Mouse (Mus musculus) heart, embryonic 12.5 days (tissue): ENCODE data around the gene Pigm. TPM values are rescaled to one million over a fixed set of nuclear protein-coding genes. Genes with fewer than 3 reads are reported as not detected.

Experiments used
- ATAC-seq: fragments of 200-750 bp; cut with Nextera tagmentation; 2 replicates; pipeline ENCODE4 v1.8.0; 2017; ENCODE audit warnings: moderate TSS enrichment, moderate library complexity; ENCODE audit not compliant: insufficient number of reproducible peaks, low FRiP score
- H3K27ac ChIP-seq: fragments of 300-500 bp; sonication (generic); 2 replicates; pipeline ENCODE4 v1.5.1; 2016; ENCODE audit warnings: mild to moderate bottlenecking, moderate library complexity; ENCODE audit not compliant: poor library complexity, severe bottlenecking
- H3K27me3 ChIP-seq: fragments of 300-500 bp; sonication (generic); replicated peaks from 2 replicates; pipeline ENCODE4 v1.6.1; 2016; ENCODE audit warnings: mild to moderate bottlenecking, moderate library complexity
- H3K36me3 ChIP-seq: fragments of 300-500 bp; sonication (generic); 2 replicates; pipeline ENCODE4 v1.6.1; 2016; ENCODE audit warnings: mild to moderate bottlenecking, moderate library complexity
- H3K4me1 ChIP-seq: fragments of 300-500 bp; sonication (generic); replicated peaks from 2 replicates; pipeline ENCODE4 v1.6.1; 2016; ENCODE audit warnings: mild to moderate bottlenecking
- H3K4me2 ChIP-seq: fragments of 300-500 bp; sonication (generic); 2 replicates; pipeline ENCODE4 v1.6.1; 2016; ENCODE audit warnings: mild to moderate bottlenecking, moderate library complexity
- H3K4me3 ChIP-seq: fragments of 300-500 bp; sonication (generic); 2 replicates; pipeline ENCODE4 v1.5.1; 2016; ENCODE audit warnings: mild to moderate bottlenecking
- H3K9ac ChIP-seq: fragments of 300-500 bp; sonication (generic); 2 replicates; pipeline ENCODE4 v1.6.1; 2016; ENCODE audit warnings: mild to moderate bottlenecking, moderate library complexity
- H3K9me3 ChIP-seq: fragments of 300-500 bp; sonication (generic); replicated peaks from 2 replicates; pipeline ENCODE4 v1.6.1; 2016; ENCODE audit warnings: mild to moderate bottlenecking, moderate library complexity
- WGBS: fragments of 180-500 bp; shearing (Covaris S2); methylation state at CpG from one replicate; pipeline ENCODE4 v1.1.7; 2016; 5-methylcytosine and 5-hydroxymethylcytosine counted together
- polyA plus RNA-seq: library from polyadenylated mRNA; unstranded; fragments of >200 nt; fragmentation: Nextera tagmentation; extraction: Ambion mirVana; gene quantifications from 2 replicates; pipeline ENCODE4 v1.2.1, GENCODE M21; 2016

The Pigm gene
- polyA plus RNA-seq, 1 experiment from 2014 or later, result 8.5 TPM

DNA sequence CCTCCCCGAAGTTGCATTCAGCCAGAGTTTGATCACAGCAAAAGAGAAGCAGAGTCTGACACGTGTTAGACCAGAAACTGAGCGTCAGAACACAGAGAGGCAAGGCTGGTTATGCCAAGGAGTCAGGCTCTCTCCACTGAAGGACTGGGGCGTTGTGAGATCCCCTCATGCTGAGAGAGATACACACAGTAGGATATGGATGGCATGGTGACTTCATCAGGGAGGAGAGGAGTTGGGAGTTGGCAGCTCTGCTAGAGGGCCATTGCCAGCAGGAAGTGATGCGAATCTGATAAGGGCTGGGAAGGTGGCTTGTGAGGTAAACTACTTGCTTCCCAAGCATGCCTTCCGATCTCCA is 37.9 kb downstream of the Pigm start:
- no peaks in the 10 kb centered on the region for H3K36me3 ChIP-seq
- no peak overlapping the region for H3K9ac ChIP-seq
- no peaks in the 10 kb centered on the region for H3K9me3 ChIP-seq
- no peak overlapping the region for H3K27ac ChIP-seq
- no peaks in the 10 kb centered on the region for H3K27me3 ChIP-seq
- WGBS, result 74% methylated on average over 6 of the region's 6 CpGs
- H3K4me1 ChIP-seq, result 0 out of 2 replicates have a peak, but pooled peaks cover 3% of the 10 kb centered on the region
- no peak overlapping the region for H3K4me3 ChIP-seq
- no peak for ATAC-seq
- no peak overlapping the region for H3K4me2 ChIP-seq

- 78% methylated on average over 7 of the region's 7 CpGs for WGBS
- no peak overlapping the region for H3K9ac ChIP-seq
- H3K27me3 ChIP-seq, result no peaks in the 10 kb centered on the region
- no peaks in the 10 kb centered on the region for H3K36me3 ChIP-seq
- no peak overlapping the region for H3K4me3 ChIP-seq
- H3K4me2 ChIP-seq, result no peak overlapping the region
- no peak for ATAC-seq
- 0 out of 2 replicates have a peak, but pooled peaks cover 3% of the 10 kb centered on the region for H3K4me1 ChIP-seq
- no peaks in the 10 kb centered on the region for H3K9me3 ChIP-seq
- H3K27ac ChIP-seq, result no peak overlapping the region
Measured at GRCm38 (mm10) chr1:172415061-172415460, 38.7 kb downstream of the Pigm start.

DNA sequence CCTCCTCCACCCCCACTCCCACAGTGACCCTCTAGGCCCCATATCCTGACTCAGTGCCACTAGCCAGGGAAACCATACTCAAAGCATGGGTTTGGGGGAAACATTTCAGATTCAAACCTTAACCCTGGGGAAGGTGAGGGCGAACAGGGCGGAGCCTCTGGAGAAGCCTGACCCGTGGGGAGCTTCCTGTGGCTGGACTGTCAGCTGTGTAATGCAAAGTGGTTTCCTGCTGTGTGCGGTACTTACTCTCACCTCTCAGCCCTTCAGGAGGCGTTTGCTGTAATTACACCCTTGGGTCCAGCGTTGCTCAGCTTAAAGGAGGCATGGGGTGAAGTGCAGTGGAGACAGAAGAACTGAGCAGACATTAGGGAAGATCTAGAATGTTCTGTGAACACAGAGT is 41.8 kb downstream of the Pigm start:
- no peak for ATAC-seq

DNA sequence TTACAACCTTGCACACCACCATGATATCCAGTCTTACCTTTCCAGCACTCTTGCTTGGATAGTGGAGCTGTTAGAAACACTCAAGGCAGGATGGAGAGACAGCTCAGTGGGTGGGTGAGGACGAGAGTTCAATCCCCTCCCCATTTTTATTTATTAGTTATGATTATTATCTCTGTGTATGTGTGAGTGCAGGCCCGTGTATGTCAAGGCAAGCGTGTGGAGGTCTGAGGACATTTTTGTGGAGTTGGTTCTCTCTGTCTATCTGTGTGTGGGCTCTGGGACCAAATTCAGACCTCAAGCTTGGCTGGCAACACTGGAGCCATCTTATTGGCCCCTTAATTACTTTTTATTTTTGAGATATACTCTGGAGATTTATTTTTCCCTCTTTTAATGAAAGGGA is 42.3 kb downstream of the Pigm start:
- no peak overlapping the region for H3K9ac ChIP-seq
- H3K9me3 ChIP-seq, result no peaks in the 10 kb centered on the region
- no peak overlapping the region for H3K4me2 ChIP-seq
- no peak overlapping the region for H3K4me3 ChIP-seq
- H3K36me3 ChIP-seq, result no peaks in the 10 kb centered on the region
- H3K27ac ChIP-seq, result no peak overlapping the region
- no peaks in the 10 kb centered on the region for H3K4me1 ChIP-seq
- 78% methylated on average over 3 of the region's 3 CpGs for WGBS
- H3K27me3 ChIP-seq, result no peaks in the 10 kb centered on the region
- no peak for ATAC-seq

More for the DNA sequence above, 41.8 kb downstream of the Pigm start:
- Histone ChIP-seq H3K9me3 (no peaks in the 10 kb centered on the region), H3K27ac (no peak overlapping the region), H3K9ac (no peak overlapping the region), H3K4me2 (no peak overlapping the region), H3K4me1 (no peaks in the 10 kb centered on the region), H3K4me3 (no peak overlapping the region), H3K36me3 (no peaks in the 10 kb centered on the region), H3K27me3 (no peaks in the 10 kb centered on the region)
- WGBS, result 23% methylated on average over 6 of the region's 6 CpGs

DNA sequence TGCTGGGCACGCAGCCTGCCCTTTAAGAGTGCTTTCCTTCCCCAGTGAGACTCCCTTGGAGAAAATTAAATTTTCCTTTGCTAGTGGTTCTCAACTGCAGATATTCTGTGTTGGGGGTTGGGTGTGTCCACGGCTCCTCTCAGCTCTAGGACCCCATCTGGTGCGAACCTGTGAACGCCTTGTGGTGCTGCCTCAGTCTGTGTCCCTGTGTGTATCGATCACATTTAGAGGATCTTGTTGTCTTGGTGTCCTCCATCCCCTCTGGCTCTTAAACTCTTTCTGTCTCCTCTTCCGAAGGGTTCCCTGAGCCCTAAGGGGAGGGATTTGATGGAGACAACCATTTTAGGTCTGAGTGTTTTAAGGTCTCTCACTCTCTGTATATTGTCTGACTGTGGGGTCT is 43.8 kb downstream of the Pigm start:
- Histone ChIP-seq H3K9ac (no peak overlapping the region), H3K4me3 (no peak overlapping the region), H3K4me1 (no peaks in the 10 kb centered on the region), H3K27me3 (no peaks in the 10 kb centered on the region), H3K36me3 (no peaks in the 10 kb centered on the region), H3K9me3 (no peaks in the 10 kb centered on the region), H3K27ac (no peak overlapping the region), H3K4me2 (no peak overlapping the region)
- WGBS, result 68% methylated on average over 6 of the region's 6 CpGs
- no peak for ATAC-seq

- Histone ChIP-seq H3K9me3 (no peaks in the 10 kb centered on the region), H3K36me3 (no peaks in the 10 kb centered on the region), H3K27me3 (no peaks in the 10 kb centered on the region), H3K4me2 (no peak overlapping the region), H3K9ac (no peak overlapping the region), H3K27ac (no peak overlapping the region), H3K4me1 (no peaks in the 10 kb centered on the region), H3K4me3 (no peak overlapping the region)
- 21% methylated on average over 1 of the region's 1 CpGs for WGBS
- ATAC-seq, result no peak
Measured at GRCm38 (mm10) chr1:172423393-172423792, 47.0 kb downstream of the Pigm start.

GRCm38 (mm10) chr1:172426419-172426818 is 50.1 kb downstream of the Pigm start:
- no peaks in the 10 kb centered on the region for H3K9me3 ChIP-seq
- peaks cover 7% of the 10 kb centered on the region for H3K4me1 ChIP-seq
- no peak overlapping the region for H3K4me3 ChIP-seq
- H3K27ac ChIP-seq, result no peak overlapping the region
- WGBS, result 65% methylated on average over 1 of the region's 1 CpGs
- no peak overlapping the region for H3K9ac ChIP-seq
- no peak overlapping the region for H3K4me2 ChIP-seq
- no peaks in the 10 kb centered on the region for H3K36me3 ChIP-seq
- no peaks in the 10 kb centered on the region for H3K27me3 ChIP-seq
- no peak for ATAC-seq

DNA sequence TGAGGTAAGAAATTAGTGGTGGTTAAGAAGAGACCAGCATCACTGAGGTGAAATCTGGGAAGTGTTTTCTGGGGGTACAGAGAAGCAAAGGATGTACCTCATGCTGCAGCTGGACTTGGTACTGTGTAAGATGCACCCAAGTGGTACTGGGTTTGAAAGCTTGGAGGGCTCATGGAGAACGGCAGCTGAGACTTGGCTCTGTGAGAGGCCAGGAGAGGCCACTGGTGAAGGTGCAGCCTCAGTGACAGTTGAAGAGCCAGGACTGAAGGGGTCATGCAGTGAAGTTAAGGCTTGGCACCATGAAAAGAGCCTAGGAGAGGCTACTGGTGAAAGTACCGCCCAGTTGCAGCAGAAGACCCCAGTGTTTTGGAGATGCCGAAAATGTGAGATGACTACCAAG is 51.5 kb downstream of the Pigm start:
- H3K4me2 ChIP-seq, result no peak overlapping the region
- H3K9me3 ChIP-seq, result no peaks in the 10 kb centered on the region
- no peak for ATAC-seq
- H3K4me1 ChIP-seq, result peaks cover 21% of the 10 kb centered on the region
- no peak overlapping the region for H3K9ac ChIP-seq
- H3K4me3 ChIP-seq, result no peak overlapping the region
- no peaks in the 10 kb centered on the region for H3K27me3 ChIP-seq
- no peak overlapping the region for H3K27ac ChIP-seq
- H3K36me3 ChIP-seq, result no peaks in the 10 kb centered on the region
- WGBS, result 81% methylated on average over 3 of the region's 3 CpGs

GRCm38 (mm10) chr1:172428614-172429013 is 52.3 kb downstream of the Pigm start:
- Histone ChIP-seq H3K4me2 (no peak overlapping the region), H3K4me3 (no peak overlapping the region), H3K27me3 (no peaks in the 10 kb centered on the region), H3K9me3 (no peaks in the 10 kb centered on the region), H3K36me3 (no peaks in the 10 kb centered on the region), H3K4me1 (peaks cover 29% of the 10 kb centered on the region), H3K9ac (no peak overlapping the region), H3K27ac (no peak overlapping the region)
- ATAC-seq, result no peak
- WGBS, result 76% methylated on average over 1 of the region's 1 CpGs

DNA sequence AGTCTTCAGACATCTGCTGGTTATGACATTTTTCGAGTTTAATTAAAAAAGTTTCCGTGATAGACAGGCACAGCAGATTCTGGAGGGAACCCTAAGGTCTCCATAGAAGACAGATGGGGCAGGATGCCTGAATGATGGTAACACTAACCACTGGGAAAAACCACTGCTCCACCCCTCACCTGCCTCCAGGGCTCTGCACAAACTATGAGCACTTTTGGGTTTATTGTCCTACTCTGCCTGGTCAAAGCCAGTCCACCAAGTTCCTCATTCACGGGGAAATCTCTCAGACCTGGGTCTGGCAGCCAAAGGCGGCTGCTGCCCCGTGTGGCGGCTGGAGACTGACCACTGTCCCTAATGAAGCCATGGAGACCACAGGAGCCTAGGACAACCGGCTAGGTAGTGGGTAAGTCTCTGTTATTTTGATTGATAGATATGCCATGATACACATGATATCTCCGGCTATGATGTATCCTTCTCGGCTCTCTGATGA is 54.4 kb downstream of the Pigm start:
- no peak overlapping the region for H3K4me3 ChIP-seq
- H3K4me2 ChIP-seq, result no peak overlapping the region
- WGBS, result 50% methylated on average over 9 of the region's 9 CpGs
- H3K4me1 ChIP-seq, result peaks cover 31% of the 10 kb centered on the region
- H3K9ac ChIP-seq, result no peak overlapping the region
- no peak overlapping the region for H3K27ac ChIP-seq
- no peak for ATAC-seq
- H3K27me3 ChIP-seq, result no peaks in the 10 kb centered on the region
- H3K9me3 ChIP-seq, result no peaks in the 10 kb centered on the region
- no peaks in the 10 kb centered on the region for H3K36me3 ChIP-seq

GRCm38 (mm10) chr1:172431836-172432586 is 55.7 kb downstream of the Pigm start:
- 26% methylated on average over 4 of the region's 4 CpGs for WGBS
- H3K4me2 ChIP-seq, result no peak overlapping the region
- H3K36me3 ChIP-seq, result no peaks in the 10 kb centered on the region
- H3K4me3 ChIP-seq, result no peak overlapping the region
- H3K9me3 ChIP-seq, result no peaks in the 10 kb centered on the region
- peaks cover 38% of the 10 kb centered on the region for H3K4me1 ChIP-seq
- no peaks in the 10 kb centered on the region for H3K27me3 ChIP-seq
- ATAC-seq, result peak; percentile 78
- no peak overlapping the region for H3K9ac ChIP-seq
- H3K27ac ChIP-seq, result peak overlapping the region; percentile 46

- Histone ChIP-seq H3K27me3 (no peaks in the 10 kb centered on the region), H3K4me1 (peaks cover 38% of the 10 kb centered on the region), H3K9ac (no peak overlapping the region), H3K4me2 (peak overlapping the region; percentile 28; the same call in 1 of the 2 replicates), H3K36me3 (no peaks in the 10 kb centered on the region), H3K4me3 (no peak overlapping the region), H3K27ac (peak overlapping the region; percentile 46), H3K9me3 (no peaks in the 10 kb centered on the region)
- ATAC-seq, result no peak
- WGBS, result 50% methylated on average over 3 of the region's 3 CpGs
Measured at GRCm38 (mm10) chr1:172432587-172432955, 56.2 kb downstream of the Pigm start.
